Mouse (Mus musculus) bone marrow macrophage, adult 2 months (primary cell): ENCODE measurements around the gene Harbi1.

Source experiments
- CTCF ChIP-seq: IDR thresholded peaks from 2 replicates; pipeline ENCODE4 v1.5.1; 2012; ENCODE audit warnings: low read depth, mild to moderate bottlenecking, low read length, moderate library complexity
- POLR2A ChIP-seq: IDR thresholded peaks from 2 replicates; pipeline ENCODE4 v1.6.1; 2012; ENCODE audit warnings: mild to moderate bottlenecking, low read depth, low read length, borderline replicate concordance

GRCm38 (mm10) chr2:91744686-91745085 is 34.0 kb downstream of the Harbi1 start:
- TF ChIP-seq POLR2A (no peak), CTCF (no peak)
